Mouse (Mus musculus) heart, postnatal 25 days (tissue): ENCODE measurements at regions not wholly inside any gene's neighbourhood (a gene's known extent, or its start where the extent isn't known, plus 50 kb on each side); places are given as distances from the start of the nearest gene placed in this dataset.
A peak's percentile ranks its signal among the peaks of the same experiment; 100 is the strongest.

Source experiments
- DNase-seq: peaks from one replicate; pipeline ENCODE4 v3.0.0; 2022; ENCODE audit warnings: low spot score
- intact Hi-C: fragments of 180-260 bp; cut with DNase I; formaldehyde crosslinking; loops from one replicate; pipeline ENCODE4 v1.15.1; 2025

DNA sequence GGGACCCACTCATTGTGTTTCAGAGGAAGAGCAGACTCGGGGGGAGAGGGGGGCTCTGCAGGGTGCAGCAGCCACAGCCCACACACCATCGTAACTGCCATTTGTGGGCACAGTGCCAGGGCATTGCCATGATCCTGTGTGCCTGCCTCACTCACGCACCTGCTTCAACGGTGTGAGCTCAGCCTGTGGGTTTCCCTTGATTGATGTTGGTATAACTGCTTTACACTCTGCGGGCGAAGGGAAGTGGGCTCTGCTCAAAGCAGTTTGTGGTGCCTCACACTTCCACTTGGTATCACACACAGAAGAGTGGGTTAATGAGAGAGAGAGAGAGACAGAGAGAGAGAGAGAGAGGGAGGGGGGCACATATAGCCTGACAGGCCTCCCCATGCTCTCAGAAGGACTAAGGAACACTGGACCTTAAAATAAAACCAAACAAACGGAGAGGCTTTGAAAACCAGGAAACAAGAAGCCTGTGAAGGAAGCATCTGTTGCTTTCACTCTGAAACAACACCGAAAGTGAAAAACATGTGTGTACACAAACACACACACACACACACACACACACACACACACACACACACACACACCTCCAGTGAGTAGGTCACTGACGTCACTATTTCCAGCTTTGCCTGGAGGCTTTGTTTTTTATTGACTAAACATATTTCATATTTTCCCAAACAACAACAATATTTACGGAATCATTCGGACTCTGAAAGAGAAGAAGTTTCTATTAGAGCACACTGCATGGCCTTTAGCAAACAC, 255.4 kb downstream of the Gm11361 start:
- intact Hi-C loops = loop anchor here (5.0 kb wide), 1 partner anchor 440 kb away; the partner anchor contains the start of gene Sox4
- DNase-seq = no peak

DNA sequence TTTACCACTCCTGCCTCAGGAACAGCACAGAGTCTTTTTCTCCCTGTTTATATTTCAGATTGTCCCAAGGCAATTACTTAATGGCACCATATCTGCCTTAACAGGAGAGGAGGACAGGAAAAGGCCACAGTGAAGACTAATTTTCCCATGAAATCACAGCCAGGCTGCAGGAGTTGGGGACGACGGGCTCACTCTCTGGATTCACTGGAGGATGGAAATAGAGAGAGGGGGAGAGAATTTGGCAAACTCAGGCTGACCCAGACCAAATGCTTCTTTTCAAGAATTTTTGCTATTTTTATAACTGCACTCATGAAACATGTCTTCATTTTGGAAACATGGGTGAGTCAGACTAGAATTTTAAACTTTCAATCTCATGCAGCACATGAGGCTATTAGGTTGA, 250.9 kb downstream of the Gm11361 start:
- intact Hi-C loops = loop anchor here (5.0 kb wide), 2 partner anchors 119 to 209 kb away; no protein-coding TSS in a partner anchor
- DNase-seq = no peak

DNA sequence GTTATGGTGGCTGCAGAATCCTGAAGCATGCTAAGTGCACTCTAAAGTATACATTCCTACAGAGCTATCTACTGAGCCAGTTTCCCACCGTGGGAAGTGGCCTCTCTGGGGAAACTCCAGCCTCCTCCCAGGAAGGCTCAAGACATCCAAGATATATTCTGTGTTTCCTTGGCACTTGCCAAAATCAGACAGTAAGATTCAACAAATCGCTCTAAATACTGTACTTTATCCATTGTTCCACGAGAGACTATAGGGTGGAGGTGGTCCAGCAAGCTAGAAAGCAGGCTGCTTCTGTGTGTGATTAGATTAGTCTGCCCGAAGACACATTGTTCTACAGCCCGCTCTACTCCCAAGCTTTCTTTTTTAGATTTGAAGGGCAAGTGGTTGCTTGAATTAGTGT, 250.5 kb downstream of the Gm11361 start:
- no peak for DNase-seq
- intact Hi-C loops = loop anchor here (5.0 kb wide), 2 partner anchors 120 to 210 kb away; no protein-coding TSS in a partner anchor

DNA sequence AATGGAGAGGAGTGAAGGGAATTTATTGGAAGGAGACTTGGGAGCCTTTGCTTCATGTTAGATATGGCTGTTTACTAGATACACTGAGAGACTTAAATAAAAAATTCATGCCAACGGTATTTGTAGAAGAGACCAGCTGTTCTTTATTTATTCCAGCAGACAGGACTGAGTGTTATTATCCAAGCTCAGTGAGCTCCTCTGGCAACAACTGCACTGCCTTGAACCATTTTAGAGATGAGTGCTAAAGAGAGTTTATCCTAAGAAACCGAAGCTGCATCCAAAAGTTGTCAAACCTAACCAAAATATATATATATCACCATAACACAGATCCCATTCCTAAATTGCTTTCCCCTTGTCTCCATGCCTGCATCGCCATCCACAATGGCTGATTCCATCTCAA, 247.0 kb downstream of the Gm11361 start:
- intact Hi-C loops = loop anchor here (5.0 kb wide), 1 partner anchor 87 kb away; no protein-coding TSS in a partner anchor

DNA sequence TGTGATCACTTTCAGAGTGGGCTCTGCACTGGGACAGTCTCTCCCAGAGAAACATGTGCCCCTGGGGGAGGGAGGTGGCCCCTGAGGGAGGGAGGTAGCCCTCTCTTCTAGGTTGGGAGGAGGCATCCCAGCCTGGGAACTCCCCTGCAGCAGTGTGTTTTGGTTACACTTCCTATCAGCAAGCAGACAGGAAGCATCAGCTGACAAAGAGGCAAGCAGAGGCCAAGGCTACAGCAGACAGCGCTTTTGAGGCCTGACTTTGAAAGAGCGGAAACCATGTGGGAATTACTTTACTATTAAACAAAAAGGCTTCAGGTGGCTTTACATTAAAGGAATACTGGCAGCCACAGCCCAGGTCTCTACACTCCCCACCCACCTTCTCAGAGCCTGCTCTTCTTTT, 244.8 kb downstream of the Gm11361 start:
- DNase-seq = peak; percentile 48
- intact Hi-C loops = loop anchor here (5.0 kb wide), 1 partner anchor 85 kb away; no protein-coding TSS in a partner anchor

More for the DNA sequence above, 247.0 kb downstream of the Gm11361 start:
- DNase-seq = no peak

DNA sequence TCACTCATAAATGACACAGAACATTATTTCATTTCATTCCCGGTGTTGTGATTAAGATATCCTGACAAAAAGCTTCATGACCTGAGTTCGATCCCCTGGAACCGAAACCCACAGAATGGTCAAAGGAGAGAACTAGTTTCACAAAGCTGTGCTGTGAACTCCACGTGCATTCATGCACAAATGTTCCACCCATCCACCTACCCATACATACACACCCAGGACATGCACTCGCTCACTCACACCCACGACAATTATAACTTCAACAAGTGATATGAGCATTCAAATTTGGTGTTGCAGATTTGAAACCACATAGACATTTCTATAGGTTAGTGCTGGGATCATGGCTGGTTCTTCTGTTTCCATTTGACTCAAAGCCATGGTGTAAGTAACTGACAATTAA, 243.4 kb downstream of the Gm11361 start:
- no peak for DNase-seq
- intact Hi-C loops = loop anchor here (5.0 kb wide), 1 partner anchor 83 kb away; no protein-coding TSS in a partner anchor

DNA sequence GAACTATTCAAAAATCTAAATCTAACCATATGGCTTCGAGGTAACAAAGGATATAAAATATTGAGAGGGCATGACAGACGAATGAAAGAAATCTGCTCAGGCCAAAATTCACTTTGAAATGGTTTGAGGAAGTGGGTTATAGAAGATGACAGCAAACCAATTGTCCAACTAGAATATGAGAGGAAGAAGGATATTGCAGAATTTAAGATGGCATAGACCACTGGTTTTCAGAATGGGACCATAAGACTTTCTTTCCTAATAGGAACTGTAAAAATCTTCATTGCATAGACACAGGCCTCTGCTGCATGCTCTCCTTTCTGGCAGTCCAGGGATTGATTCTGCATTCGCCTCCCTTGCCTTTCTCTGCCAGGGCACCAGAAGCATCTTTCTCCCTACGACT, 240.2 kb downstream of the Gm11361 start:
- intact Hi-C loops = no loop called here
- DNase-seq = no peak

DNA sequence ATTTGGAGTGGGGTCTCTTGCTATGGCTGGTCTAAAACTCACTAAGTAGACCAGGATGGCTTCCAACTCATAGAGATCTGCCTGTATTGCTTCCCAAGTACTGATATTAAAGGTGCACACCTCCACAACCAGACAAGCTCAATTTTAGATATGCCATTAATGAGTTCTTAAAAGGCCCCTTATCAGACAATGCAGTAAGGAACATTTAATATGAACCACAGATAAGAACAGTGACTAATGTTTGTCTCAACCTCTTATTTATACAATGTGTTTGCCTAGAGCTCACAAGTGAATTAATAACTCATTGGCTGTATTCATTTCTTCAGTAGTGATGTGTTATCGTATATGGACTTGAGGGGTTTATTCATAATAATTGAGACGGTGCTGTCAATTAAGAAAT, 234.7 kb downstream of the Gm11361 start:
- DNase-seq = no peak
- intact Hi-C loops = no loop called here

DNA sequence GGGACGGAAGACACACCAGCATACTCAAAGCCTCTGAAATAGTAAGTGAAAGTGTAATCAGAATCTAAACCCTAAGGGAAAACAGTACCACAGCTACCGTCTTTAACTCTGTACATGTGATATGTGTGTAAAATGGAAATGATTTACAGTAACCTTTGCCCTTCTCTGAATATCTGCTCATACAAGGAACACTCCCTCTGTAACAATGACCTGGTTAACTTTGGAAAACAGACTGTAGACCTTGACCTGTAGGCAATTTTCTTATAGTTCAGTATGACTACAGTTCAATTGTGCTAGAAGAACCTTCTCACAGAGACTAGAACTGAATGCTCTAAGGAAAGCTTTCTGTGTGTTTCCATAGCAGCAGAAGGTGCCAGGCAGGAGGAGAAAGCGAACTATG, 226.4 kb downstream of the Gm11361 start:
- no peak for DNase-seq
- intact Hi-C loops = no loop called here

DNA sequence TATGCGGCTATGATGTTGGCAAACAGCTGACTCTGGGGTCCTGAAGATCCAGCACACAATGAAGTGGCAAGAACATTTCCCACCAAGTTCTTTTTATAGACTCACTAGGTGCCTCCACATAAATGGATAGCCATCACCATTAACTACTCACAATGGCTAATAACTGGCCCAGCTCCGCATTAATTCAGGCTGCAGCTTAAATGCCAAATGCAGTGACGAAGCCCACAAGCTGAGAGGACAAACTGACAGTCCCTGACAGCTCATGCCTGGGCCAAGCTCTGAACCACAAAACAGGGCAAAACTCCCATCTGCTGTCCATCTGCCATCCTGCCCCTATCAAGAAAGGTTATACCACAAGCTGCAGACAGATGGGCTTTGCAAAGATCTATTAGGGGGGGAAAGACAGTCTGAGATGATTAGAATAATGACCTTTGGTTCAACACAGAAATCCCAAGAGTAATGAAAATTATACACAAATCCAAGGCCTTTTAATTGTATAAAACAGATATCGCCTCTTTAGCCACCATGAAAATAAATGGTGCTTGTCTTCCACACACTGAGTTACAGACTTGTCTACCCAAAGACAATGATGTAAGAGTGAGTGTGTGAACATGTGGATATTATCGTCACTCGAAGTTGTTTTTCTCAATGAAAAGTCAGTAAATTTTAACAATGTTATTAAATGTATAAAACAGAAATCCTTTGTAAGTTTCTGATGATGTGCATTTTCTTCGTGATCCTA, 224.1 kb downstream of the Gm11361 start:
- intact Hi-C loops = no loop called here
- no peak for DNase-seq

DNA sequence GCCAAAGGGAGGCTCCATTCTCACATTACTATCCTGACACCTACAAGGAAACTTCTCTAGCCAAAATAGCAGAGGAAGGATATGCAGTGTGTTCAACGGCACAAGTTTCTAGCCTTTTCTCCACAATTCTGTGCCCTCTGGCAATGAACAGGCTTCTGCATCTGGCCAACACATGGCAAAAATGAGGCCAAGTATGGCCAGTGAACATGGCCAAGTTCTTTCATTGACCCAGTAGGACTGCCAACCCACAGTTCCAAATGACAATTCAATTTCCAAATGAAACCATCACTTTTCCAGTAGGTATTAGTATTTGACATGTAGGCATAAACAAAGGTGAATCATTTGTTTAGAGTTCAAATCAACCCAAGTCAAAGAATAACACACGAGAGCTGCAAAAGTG, 208.8 kb downstream of the Gm11361 start:
- DNase-seq = no peak
- intact Hi-C loops = no loop called here

DNA sequence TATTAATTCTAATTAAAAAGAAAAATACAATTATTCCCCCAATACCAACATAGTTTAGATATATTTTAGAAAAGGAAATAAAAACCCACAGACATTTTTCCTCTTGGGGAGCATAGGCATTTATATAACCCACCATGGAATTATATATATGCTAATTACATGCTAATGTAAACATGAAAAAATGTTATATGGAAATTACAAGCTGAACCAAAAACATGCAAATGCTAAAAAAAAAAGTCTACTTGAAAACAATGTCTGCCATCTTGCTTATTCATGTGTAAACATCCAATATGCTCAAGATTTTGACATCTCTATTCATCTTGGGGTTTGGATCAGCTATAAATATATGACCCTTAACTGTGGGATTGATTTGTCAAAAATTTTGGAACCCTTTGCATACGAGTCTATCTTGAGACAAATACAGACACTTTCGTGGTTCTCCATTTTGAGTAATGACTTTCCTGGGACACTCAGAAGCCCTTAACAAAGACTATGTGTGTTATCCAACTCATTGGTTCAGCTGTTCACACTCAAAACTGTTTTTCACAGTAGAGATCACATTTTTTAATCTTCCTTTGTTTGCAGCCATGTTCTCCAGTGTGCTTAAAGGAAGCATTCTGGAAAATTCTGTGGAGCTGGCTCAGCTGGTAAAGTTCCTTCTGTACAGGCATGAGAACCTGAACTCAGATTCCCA, 208.0 kb downstream of the Gm11361 start:
- no peak for DNase-seq
- intact Hi-C loops = no loop called here

DNA sequence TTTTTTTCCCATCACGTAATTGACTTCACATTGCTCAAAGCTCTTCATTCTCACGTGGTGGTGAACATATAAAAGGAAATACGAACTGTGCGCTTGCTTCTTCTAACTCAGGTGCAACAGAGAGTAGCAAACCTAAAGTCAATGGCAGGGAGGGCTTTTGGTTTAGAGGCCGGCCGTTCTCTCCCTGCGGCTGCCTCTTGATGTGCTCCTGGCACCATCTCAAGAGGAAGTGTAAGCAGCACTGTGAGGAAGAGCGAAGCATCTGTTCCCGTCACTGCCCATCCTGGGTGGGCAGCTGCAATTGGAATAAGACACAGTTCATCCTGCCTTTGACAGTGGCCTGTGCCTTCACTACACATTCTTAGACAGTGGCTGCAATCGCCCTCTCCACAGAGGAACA, 204.0 kb downstream of the Gm11361 start:
- no peak for DNase-seq
- intact Hi-C loops = no loop called here

DNA sequence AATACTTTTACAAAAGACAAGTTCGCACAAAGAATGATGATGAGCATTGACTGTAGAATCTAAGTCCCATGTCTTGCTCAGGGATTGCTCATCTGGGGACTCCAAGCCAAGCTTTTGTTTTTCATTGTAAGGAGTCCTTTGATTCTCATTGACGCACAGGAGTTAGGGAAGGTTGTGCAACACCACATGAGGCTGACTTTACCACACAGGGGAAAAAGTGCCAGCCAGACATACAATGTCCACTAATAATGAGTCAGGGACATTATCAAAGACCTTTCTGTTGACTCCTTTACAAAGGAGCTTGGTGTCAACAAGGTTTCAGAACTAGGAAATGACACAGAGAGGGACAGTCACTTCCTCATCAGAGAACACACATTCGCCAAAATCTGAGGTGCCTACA, 200.1 kb downstream of the Gm11361 start:
- intact Hi-C loops = no loop called here
- DNase-seq = no peak

DNA sequence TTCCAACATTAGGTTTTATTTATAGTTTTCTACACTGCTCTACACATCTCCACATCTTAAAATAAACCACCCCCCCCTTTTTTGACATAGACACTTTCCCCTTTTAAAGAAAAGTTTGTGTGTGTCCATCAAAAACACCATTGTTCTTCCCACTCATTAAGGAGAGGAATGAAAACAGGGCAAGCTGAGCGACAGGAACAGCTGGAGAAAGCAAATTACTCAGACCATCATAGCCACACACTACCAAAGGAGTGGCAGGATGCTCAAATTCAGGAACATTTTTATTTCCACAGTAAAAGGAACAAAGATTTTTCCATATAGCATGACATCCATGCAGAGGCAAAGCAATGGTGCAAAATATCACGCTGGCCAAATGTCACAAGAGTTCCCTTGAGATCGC, 198.6 kb downstream of the Gm11361 start:
- intact Hi-C loops = no loop called here
- no peak for DNase-seq

DNA sequence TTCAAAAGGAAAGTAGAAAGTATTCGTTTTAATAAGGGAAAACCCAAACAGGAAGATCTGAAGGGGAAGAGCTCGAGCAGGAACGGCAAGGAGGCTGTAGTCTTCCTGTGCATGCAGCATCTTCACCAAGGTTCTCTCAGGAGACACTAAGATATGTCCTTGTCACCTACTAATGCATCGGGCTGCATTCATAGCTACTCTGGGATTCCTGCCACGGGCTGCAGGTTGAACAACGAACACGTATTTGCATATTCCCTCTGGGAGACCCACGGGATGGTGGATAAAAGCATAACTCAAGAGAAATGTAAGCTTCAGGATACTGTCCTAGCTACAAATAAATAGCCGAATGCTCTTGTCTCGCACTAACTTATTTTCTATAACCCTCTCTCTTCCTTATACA, 197.7 kb downstream of the Gm11361 start:
- intact Hi-C loops = no loop called here
- DNase-seq = no peak

DNA sequence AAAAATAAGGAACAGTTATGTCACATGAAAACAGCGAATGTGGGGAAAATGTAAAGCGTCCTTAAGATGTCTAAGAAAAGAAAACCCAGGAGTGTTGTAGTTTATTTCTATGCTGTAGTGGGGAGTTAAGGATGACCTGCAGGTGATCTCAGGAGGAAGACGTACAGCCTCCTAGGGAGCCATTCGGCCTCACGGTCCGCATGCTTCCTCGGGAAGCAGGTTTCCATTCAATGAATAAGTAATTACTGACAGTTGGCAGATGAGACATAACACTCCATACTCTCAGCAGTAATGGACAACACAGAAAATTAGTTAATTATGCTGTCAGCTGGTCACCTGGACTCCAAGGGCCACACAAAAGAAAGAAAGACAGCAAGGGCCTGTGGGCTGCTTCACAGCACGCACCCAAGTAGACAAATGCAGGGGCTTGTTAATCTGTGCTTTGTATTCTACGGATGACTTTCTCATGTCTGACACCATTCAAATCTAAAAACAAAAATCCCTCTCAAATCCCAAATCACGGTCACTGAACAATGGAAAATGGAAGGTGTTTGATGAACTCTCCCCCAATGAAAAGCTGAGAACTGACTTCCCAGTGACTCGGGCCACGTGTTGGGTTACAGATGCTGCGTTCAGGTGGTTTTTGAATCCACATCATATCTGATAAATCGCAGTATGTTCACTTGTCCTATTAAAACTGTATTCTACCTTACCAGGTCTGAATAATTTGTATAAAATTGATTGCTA, 193.5 kb downstream of the Gm11361 start:
- no peak for DNase-seq
- intact Hi-C loops = no loop called here

DNA sequence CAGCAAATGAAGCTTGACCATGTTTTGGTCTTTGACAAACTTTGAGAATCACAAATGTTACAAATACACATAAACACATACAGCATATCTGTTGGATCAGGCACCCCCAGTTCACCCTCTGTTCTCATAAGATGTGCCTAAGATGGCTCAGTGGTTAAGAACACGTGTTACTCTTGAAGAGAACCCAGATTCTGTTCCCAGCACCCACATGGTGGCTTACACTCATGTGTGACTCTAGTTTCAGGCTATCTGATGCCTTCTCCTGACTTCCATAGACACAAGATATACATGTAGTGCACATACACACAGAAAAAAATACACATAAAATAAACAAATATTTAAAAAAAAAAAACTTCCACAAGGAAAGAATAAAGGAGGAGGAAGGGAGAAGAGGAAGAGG, 191.7 kb downstream of the Gm11361 start:
- intact Hi-C loops = no loop called here
- no peak for DNase-seq

DNA sequence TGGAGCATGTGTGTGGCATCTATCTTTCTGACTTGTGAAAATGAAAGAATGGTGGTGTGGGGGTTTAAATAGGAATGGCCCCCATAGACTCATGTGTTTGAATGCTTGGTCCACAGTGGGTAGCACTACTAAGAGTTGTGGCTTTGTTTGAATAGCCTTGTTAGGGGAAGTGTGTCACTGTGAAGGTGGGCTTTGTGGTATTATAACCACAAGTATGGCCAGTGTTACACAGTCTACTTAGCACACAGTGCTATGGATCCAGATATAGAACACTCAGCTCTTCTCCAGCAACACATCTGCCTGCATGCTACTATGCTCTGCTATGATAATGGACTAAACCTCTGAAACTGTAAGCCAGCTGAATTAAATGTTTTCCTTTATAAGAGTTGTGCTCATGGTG, 184.9 kb downstream of the Gm11361 start:
- intact Hi-C loops = no loop called here
- no peak for DNase-seq

DNA sequence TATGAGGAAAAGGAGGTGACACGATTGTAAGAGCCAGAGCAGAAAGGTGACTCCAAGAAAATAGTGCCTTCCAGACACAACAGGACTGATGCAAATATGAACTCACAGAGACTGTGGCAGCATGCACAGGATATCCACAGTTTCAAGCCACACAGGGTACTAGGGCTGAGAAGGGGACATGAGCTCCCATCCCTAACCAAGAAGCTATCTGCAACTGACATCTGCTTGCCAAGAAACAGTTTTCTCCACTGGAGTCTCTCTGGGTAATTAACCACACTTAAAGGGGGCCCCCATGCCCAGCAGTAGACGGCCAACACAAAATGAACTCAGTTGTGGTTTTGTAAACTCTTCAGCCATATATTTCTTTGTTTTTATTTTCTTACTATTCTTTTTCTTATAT, 176.1 kb downstream of the Gm11361 start:
- DNase-seq = no peak
- intact Hi-C loops = no loop called here
